Mouse (Mus musculus): ENCODE data around the gene Eps8l1. TPM values are rescaled to one million over a fixed set of nuclear protein-coding genes. Genes with fewer than 3 reads are reported as not detected.

The Eps8l1 gene
- polyA plus RNA-seq (2015; fragmentation: Nextera tagmentation; extraction: Ambion mirVana): 7.6 and 9.7 TPM in 2 replicates

GRCm38 (mm10) chr7:4460576-4461434 lies at the start of gene Eps8l1:
Gene Eps8l1, plus strand, starts transcription at chr7:4460674.

DNA sequence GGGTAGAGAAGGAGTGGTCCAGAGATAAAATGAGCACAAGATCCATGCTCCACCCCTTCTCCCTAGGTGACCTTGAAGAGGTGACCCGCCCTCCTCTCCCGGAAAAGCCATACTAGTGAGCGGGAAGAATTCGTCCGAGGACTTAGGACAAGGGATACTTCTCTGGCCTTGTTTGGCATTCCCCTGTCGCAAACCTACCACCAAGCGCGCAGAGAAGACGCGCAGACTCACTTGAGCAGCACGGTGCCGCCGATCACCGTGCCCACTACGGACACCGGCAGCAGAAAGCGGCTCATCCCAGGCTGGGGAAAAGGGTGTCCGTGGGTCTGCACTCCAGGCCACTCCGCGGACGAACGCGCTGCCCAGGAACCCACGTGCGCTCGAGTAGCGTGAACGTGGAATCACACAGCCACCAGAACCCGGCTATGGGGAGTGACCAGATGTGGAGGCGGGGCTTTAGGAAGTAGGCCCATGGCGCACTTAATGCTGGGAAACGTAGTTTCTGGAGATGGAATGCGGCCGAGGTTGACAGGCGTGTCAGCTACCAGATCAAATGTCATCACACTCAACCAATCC lies 15.2 kb upstream of the Eps8l1 start, which contains the start of gene Rdh13:
Rdh13 (minus strand) TSS at position 434 of the 576 bp plus-strand sequence.

DNA sequence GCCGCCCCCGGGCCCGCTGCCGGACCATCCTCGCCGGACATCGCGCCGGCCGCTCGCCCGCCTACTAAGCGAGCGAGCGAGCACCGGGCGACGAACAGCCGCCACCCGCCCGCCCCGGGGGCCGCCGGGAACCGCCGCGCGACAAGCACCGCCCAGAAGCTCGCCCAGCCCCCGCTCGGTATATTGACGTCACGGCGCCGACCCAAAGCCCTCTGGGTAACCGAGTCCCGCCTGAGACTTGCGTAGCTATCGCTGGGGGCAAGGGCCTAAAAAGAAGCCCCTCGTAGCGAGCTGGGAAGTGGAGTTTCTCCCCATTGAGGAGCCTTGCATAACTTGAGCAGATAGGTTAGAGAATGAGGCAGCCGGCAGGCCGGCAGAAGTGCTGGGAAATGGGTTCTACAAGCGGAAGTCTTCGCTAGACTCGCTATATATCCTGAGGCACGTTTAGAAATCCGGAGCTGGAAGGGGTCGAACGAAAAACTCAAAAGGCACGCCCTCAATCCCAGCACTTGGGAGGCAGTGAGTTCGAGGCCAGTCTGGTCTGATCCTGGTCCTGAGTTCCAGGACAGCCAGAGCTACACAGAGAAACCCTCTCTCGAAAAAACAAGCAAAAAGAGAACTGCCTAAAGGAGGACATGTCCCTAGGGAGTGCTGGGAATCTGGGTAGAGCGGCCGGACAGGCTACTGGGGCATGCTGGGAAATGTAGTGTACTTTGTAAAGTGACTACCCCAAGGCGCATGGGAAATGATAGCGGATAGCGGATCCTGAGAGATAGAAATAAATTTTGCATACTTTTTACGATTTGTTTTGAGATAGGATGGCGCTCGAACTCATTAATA lies 41.3 kb downstream of the Eps8l1 start, which contains the start of gene Ppp1r12c:
Ppp1r12c (minus strand) TSS at position 123 of the 840 bp plus-strand sequence.

DNA sequence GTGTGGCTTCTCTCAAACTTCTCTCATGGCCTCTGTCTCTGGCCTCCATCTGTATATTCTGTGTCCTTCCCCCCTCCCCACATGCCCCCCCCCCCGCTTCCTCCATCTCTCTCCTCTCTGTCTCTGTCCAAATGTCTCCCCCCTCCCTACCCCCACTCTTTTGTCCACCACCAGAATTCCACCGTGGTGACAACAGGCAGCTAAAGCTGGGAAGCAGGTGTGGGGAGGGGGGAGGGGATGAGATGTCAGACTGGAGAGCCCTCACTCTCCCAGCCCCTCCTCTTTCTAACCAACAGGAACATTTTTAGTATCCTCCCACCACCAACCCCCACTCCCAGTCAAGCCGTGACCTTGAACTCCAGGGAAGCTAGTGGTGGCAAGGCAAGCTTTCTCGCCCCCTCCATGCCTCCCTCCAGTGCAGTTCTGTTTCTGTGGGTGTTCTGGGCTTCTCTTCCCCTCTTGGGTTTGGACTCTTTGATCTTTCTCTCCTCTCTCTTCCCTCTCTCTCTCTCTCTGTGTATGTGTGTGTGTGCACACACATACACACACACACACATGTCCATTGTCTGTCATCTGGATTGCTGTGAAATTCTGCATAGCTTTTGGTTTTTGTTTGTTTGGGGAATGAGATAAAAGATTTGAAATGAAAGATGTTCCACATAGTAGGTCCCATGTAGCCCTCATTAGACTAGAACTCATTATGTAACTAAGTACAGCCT lies 56.0 kb downstream of the Eps8l1 start, which contains the start of gene Tnnt1:
Tnnt1 (minus strand) TSS at position 51 of the 719 bp plus-strand sequence.

DNA sequence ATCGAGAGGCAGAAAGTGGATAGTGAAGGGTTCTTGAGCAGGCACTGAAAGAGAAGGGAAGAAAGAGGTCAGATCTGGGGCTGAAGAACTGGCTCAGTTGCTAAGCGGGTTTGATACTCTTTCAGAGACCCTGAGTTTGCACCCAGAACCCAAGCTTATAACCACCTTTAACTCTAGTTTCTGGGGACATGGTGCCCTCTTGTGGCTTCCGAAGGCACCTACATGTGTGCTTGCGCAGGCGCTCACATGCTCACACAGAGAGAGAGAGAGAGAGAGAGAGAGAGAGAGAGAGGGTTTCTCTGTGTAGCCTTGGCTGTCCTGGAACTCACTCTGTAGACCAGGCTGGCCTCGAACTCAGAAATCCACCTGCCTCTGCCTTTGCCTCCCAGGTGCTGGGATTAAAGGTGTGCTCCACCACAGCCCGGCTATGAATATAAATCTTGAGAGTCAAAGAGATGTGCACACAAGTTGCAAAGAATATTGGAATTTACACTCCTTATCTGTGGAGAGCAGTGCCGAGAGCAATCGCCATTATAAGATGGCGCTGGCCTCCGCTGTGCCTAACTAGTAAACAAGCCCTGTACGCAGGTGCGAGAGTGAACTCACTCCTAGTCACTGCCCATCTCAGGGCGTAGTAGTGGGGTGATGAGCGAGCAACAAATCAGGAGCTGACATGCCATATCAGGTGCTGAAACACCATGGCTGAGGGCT lies 63.9 kb downstream of the Eps8l1 start, which contains the start of gene Tnni3:
Tnni3 (minus strand) TSS at position 18 of the 711 bp plus-strand sequence.

Small RNA genes lying within 50 kb of the gene (microRNA-seq; reads per million reads assigned to microRNA genes)
- gene Gm24605: not detected

Other genes starting within 250 kb of the Eps8l1 start
- gene Lilra5, start 222.9 kb upstream of the Eps8l1 start, polyA plus RNA-seq (2015; fragmentation: Nextera tagmentation; extraction: Ambion mirVana): 0.23 and 0.27 TPM in 2 replicates
- not detected in 2 replicates for gene Ncr1, start 123.0 kb upstream of the Eps8l1 start, polyA plus RNA-seq (2015; fragmentation: Nextera tagmentation; extraction: Ambion mirVana)
- 0.13 and 0.37 TPM in 2 replicates for gene Gp6, start 62.9 kb upstream of the Eps8l1 start, polyA plus RNA-seq (2015; fragmentation: Nextera tagmentation; extraction: Ambion mirVana)
- 19.3 and 21.4 TPM in 2 replicates for gene Rdh13, start 15.0 kb upstream of the Eps8l1 start, polyA plus RNA-seq (2015; fragmentation: Nextera tagmentation; extraction: Ambion mirVana)
- 60.9 and 67.4 TPM in 2 replicates for gene Ppp1r12c, start 41.0 kb downstream of the Eps8l1 start, polyA plus RNA-seq (2015; fragmentation: Nextera tagmentation; extraction: Ambion mirVana)
- 102 and 107 TPM in 2 replicates for gene Tnnt1, start 55.7 kb downstream of the Eps8l1 start, polyA plus RNA-seq (2015; fragmentation: Nextera tagmentation; extraction: Ambion mirVana)
- gene Tnni3, start 63.6 kb downstream of the Eps8l1 start, polyA plus RNA-seq (2015; fragmentation: Nextera tagmentation; extraction: Ambion mirVana): 1.5 and 2.5 TPM in 2 replicates
- 1.4 TPM in 2 replicates for gene Dnaaf3, start 71.8 kb downstream of the Eps8l1 start, polyA plus RNA-seq (2015; fragmentation: Nextera tagmentation; extraction: Ambion mirVana)
- 0.57 and 1.5 TPM in 2 replicates for gene Syt5, start 86.9 kb downstream of the Eps8l1 start, polyA plus RNA-seq (2015; fragmentation: Nextera tagmentation; extraction: Ambion mirVana)
- gene Ptprh, start 143.4 kb downstream of the Eps8l1 start, polyA plus RNA-seq (2015; fragmentation: Nextera tagmentation; extraction: Ambion mirVana): not detected in 2 replicates
- gene Tmem86b, start 170.7 kb downstream of the Eps8l1 start, polyA plus RNA-seq (2015; fragmentation: Nextera tagmentation; extraction: Ambion mirVana): 0.64 and 1.0 TPM in 2 replicates
- gene Ppp6r1, start 198.3 kb downstream of the Eps8l1 start, polyA plus RNA-seq (2015; fragmentation: Nextera tagmentation; extraction: Ambion mirVana): 20.7 and 21.7 TPM in 2 replicates
- gene Hspbp1, start 224.4 kb downstream of the Eps8l1 start, polyA plus RNA-seq (2015; fragmentation: Nextera tagmentation; extraction: Ambion mirVana): 50.6 and 51.7 TPM in 2 replicates
- gene Brsk1, start 229.9 kb downstream of the Eps8l1 start, polyA plus RNA-seq (2015; fragmentation: Nextera tagmentation; extraction: Ambion mirVana): 0.36 and 0.59 TPM in 2 replicates

Measured in urinary bladder, postnatal 0 days (tissue).